Mouse (Mus musculus) liver, postnatal 0 days (tissue): ENCODE measurements around the gene Slc17a1.

Source experiments
- CTCF ChIP-seq: sonication (generic); IDR thresholded peaks from 2 replicates; pipeline ENCODE4 v1.5.1; 2016; ENCODE audit warnings: antibody characterized with exemption, low read depth
- EP300 ChIP-seq: IDR thresholded peaks from 2 replicates; pipeline ENCODE4 v1.6.1; 2016; ENCODE audit warnings: antibody characterized with exemption, low read depth, mild to moderate bottlenecking

- TF ChIP-seq CTCF (no peak), EP300 (no peak)
Measured at GRCm38 (mm10) chr13:23889011-23889605, 21.6 kb downstream of the Slc17a1 start.
